Mouse (Mus musculus) CH12.LX (cell line): Measurements from ENCODE around the gene Setd2. TPM values are rescaled to one million over a fixed set of nuclear protein-coding genes. Genes with fewer than 3 reads are reported as not detected.
A peak's percentile ranks its signal among the peaks of the same experiment; 100 is the strongest.

Source experiments
- DNase-seq: peaks from one replicate; pipeline ENCODE4 v3.0.0-alpha.2; 2013; ENCODE audit errors: extremely low read depth
- H3K27ac ChIP-seq: 2 replicates; pipeline ENCODE4 v1.5.1; 2012; ENCODE audit warnings: low read depth, mild to moderate bottlenecking, control low read depth, moderate library complexity; ENCODE audit not compliant: insufficient read depth
- H3K27me3 ChIP-seq: replicated peaks from 2 replicates; pipeline ENCODE3; 2012; ENCODE audit warnings: inconsistent platforms
- H3K36me3 ChIP-seq, 2 experiments: replicated peaks in 1 of 2; 2 replicates each; pipeline versions ENCODE3 to v1.6.1; 2012; ENCODE audit warnings: inconsistent platforms in 1 of 2, low read length in 1 of 2, mild to moderate bottlenecking in 1 of 2, mixed read lengths in 1 of 2, moderate library complexity in 1 of 2; ENCODE audit not compliant: control insufficient read depth in 1 of 2, insufficient read depth in 1 of 2
- H3K4me1 ChIP-seq, 2 experiments: 2 replicates each; pipeline ENCODE4 v1.6.1; 2012; ENCODE audit warnings: inconsistent platforms in 1 of 2, moderate library complexity in 1 of 2; ENCODE audit not compliant: insufficient read depth in 2 of 2, control insufficient read depth in 1 of 2
- H3K4me2 ChIP-seq: 2 replicates; pipeline ENCODE4 v1.6.1; 2012; ENCODE audit warnings: low read depth, mild to moderate bottlenecking, control low read depth; ENCODE audit not compliant: poor library complexity, insufficient read depth, severe bottlenecking
- H3K4me3 ChIP-seq, 3 experiments: fragments of 150-350 bp in 1 of 3; sonication (generic) in 1 of 3; replicated peaks in 1 of 3; 2 replicates each; pipeline versions ENCODE3 to v1.5.1; 2011 to 2012; ENCODE audit warnings: low read depth in 2 of 3, low read length in 2 of 3, mild to moderate bottlenecking in 2 of 3, moderate library complexity in 2 of 3, control low read depth in 1 of 3, improper control_type of control experiment in 1 of 3, inconsistent platforms in 1 of 3, mixed read lengths in 1 of 3; ENCODE audit not compliant: poor library complexity in 1 of 3
- H3K79me2 ChIP-seq: replicated peaks from 2 replicates; pipeline ENCODE4 v1.6.1; 2012; ENCODE audit warnings: mild to moderate bottlenecking, moderate library complexity; ENCODE audit not compliant: control insufficient read depth, poor library complexity, insufficient read depth, severe bottlenecking; ENCODE audit errors: extremely low read depth
- H3K9ac ChIP-seq: 2 replicates; pipeline ENCODE4 v1.6.1; 2012; ENCODE audit warnings: low read depth, mild to moderate bottlenecking, control low read depth, moderate library complexity; ENCODE audit not compliant: insufficient read depth
- H3K9me3 ChIP-seq: replicated peaks from 2 replicates; pipeline ENCODE3; 2012; ENCODE audit warnings: low read length, inconsistent platforms, mixed read lengths
- CHD2 ChIP-seq: IDR thresholded peaks from 2 replicates; pipeline ENCODE4 v1.6.1; 2011; ENCODE audit warnings: low read length, improper control_type of control experiment
- ELF1 ChIP-seq: IDR thresholded peaks from 2 replicates; pipeline ENCODE4 v1.6.1; 2014; ENCODE audit warnings: low read depth, mild to moderate bottlenecking, inconsistent platforms, low read length, improper control_type of control experiment
- EP300 ChIP-seq: IDR thresholded peaks from 2 replicates; pipeline ENCODE4 v1.6.1; 2011; ENCODE audit warnings: low read length, improper control_type of control experiment
- ETS1 ChIP-seq: conservative IDR thresholded peaks from 2 replicates; pipeline ENCODE4 v1.6.1; 2012; ENCODE audit warnings: low read depth, mild to moderate bottlenecking, inconsistent platforms, low read length, improper control_type of control experiment, moderate library complexity
- HCFC1 ChIP-seq: IDR thresholded peaks from 2 replicates; pipeline ENCODE4 v1.6.1; 2012; ENCODE audit warnings: low read depth, mild to moderate bottlenecking, inconsistent platforms, low read length, improper control_type of control experiment
- IRF4 ChIP-seq: IDR thresholded peaks from 2 replicates; pipeline ENCODE4 v1.6.1; 2014; ENCODE audit warnings: low read depth, mild to moderate bottlenecking, inconsistent platforms, low read length, improper control_type of control experiment
- JUN ChIP-seq: IDR thresholded peaks from 2 replicates; pipeline ENCODE4 v1.6.1; 2011; ENCODE audit warnings: low read depth, mild to moderate bottlenecking, low read length, improper control_type of control experiment, moderate library complexity; ENCODE audit not compliant: insufficient read depth
- MAFK ChIP-seq: IDR thresholded peaks from 2 replicates; pipeline ENCODE4 v1.6.1; 2011; ENCODE audit warnings: low read length, improper control_type of control experiment; ENCODE audit not compliant: insufficient replicate concordance
- MAX ChIP-seq: IDR thresholded peaks from 2 replicates; pipeline ENCODE4 v1.6.1; 2011; ENCODE audit warnings: low read length, improper control_type of control experiment
- MAZ ChIP-seq: IDR thresholded peaks from 2 replicates; pipeline ENCODE4 v1.6.1; 2012; ENCODE audit warnings: low read depth, mild to moderate bottlenecking, inconsistent platforms, low read length, improper control_type of control experiment, moderate library complexity
- MEF2A ChIP-seq: IDR thresholded peaks from 2 replicates; pipeline ENCODE4 v1.6.1; 2014; ENCODE audit warnings: low read depth, mild to moderate bottlenecking, inconsistent platforms, low read length, improper control_type of control experiment, borderline replicate concordance
- MXI1 ChIP-seq: IDR thresholded peaks from 2 replicates; pipeline ENCODE4 v1.6.1; 2011; ENCODE audit warnings: mild to moderate bottlenecking, low read depth, low read length, improper control_type of control experiment
- MYC ChIP-seq: IDR thresholded peaks from 2 replicates; pipeline ENCODE4 v1.6.1; 2011; ENCODE audit warnings: low read depth, mild to moderate bottlenecking, improper control_type of control experiment, low read length
- PAX5 ChIP-seq: IDR thresholded peaks from 2 replicates; pipeline ENCODE4 v1.6.1; 2012; ENCODE audit warnings: low read length, inconsistent platforms, mixed read lengths
- RAD21 ChIP-seq: IDR thresholded peaks from 2 replicates; pipeline ENCODE4 v1.6.1; 2011; ENCODE audit warnings: low read depth, mild to moderate bottlenecking, low read length, improper control_type of control experiment, moderate library complexity
- SIN3A ChIP-seq: IDR thresholded peaks from 2 replicates; pipeline ENCODE4 v1.6.1; 2012; ENCODE audit warnings: low read length, improper control_type of control experiment, inconsistent platforms
- TBP ChIP-seq: conservative IDR thresholded peaks from 2 replicates; pipeline ENCODE4 v1.6.1; 2011; ENCODE audit warnings: low read depth, low read length, improper control_type of control experiment
- TCF12 ChIP-seq: IDR thresholded peaks from 2 replicates; pipeline ENCODE4 v1.6.1; 2014; ENCODE audit warnings: low read depth, mild to moderate bottlenecking, inconsistent platforms, low read length, improper control_type of control experiment
- UBTF ChIP-seq: IDR thresholded peaks from 2 replicates; pipeline ENCODE4 v1.6.1; 2012; ENCODE audit warnings: low read depth, mild to moderate bottlenecking, inconsistent platforms, low read length, improper control_type of control experiment, moderate library complexity
- USF1 ChIP-seq: IDR thresholded peaks from 2 replicates; pipeline ENCODE4 v1.6.1; 2014; ENCODE audit warnings: low read depth, mild to moderate bottlenecking, inconsistent platforms, low read length, improper control_type of control experiment
- ZC3H11A ChIP-seq: IDR thresholded peaks from 2 replicates; pipeline ENCODE4 v1.6.1; 2012; ENCODE audit warnings: low read depth, mild to moderate bottlenecking, inconsistent platforms, low read length, improper control_type of control experiment
- dilution Hi-C: fragments of 300-500 bp; cut with MboI; formaldehyde crosslinking; loops from 2 replicates; pipeline ENCODE4 v1.14.3; 2020; ENCODE audit warnings: low sequenced_read_pairs; ENCODE audit not compliant: extremely low pct_unique_long_range_greater_than_20kb, extremely low pct_ligation_motif_present
- in situ Hi-C: fragments of 300-500 bp; cut with MboI; formaldehyde crosslinking; loops from 3 replicates; pipeline ENCODE4 v1.14.3; 2019; ENCODE audit warnings: low sequenced_read_pairs, low pct_ligation_motif_present, low pct_unique_long_range_greater_than_20kb, mixed read lengths
- polyA plus RNA-seq: library from polyadenylated mRNA; unstranded; fragments of >175 nt; gene quantifications from 2 replicates; pipeline ENCODE4 v1.2.1, GENCODE M21; 2012; ENCODE audit warnings: low read depth; ENCODE audit not compliant: insufficient read length
- total RNA-seq, 2 experiments: library from RNA; depleted of rRNA; stranded (reverse); fragments of 300-350 nt in 1 of 2; fragments of >200 nt in 1 of 2; gene quantifications; 2 replicates each; pipeline ENCODE4 v1.2.3; 2012 to 2014

The Setd2 gene
- total and polyA plus RNA-seq, 3 experiments, result 35.8 to 87.1 (median 41.6) TPM

DNA sequence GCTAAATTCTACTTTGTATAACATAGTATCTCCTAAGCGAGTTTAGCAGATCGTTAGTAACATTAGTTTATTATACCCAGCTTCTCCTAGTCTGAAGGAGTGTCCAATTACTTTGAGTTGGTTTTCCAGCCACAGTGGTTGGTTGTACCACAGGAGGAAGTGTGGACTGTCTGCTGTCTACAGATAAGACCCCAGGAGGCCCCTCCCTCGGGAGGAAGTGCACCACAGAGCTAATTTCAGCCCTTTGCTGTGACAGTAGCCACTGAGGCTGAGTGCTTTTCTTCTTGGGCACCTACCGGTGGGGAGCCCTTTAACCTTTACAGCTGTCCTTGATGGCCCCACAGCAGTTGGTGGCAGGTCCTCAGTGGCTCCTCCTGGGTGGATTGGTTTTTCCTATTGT, 133.5 kb downstream of the Setd2 start:
- Histone ChIP-seq H3K9me3 (no peaks in the 10 kb centered on the region), H3K9ac (0 out of 2 replicates have a peak overlapping the region, but pooled peaks have one; percentile 11), H3K4me1 (peaks cover 20 to 80% of the 10 kb centered on the region in 2 experiments), H3K27me3 (no peaks in the 10 kb centered on the region), H3K79me2 (peaks cover 52% of the 10 kb centered on the region), H3K27ac (no peak overlapping the region), H3K4me3 (peak overlapping the region in 2 of 3 experiments; percentile 20 to 29), H3K4me2 (peak overlapping the region; percentile 90), H3K36me3 (peaks cover 5 to 34% of the 10 kb centered on the region in 2 experiments)
- TF ChIP-seq EP300 (peak; percentile 69; the same call in 1 of the 2 replicates), TCF12 (peak; percentile 58; the same call in 1 of the 2 replicates), IRF4 (peak; percentile 57; the same call in 1 of the 2 replicates), MEF2A (peak; percentile 72), MYC (no peak), HCFC1 (0 out of 2 replicates have a peak, but pooled peaks have one; percentile 23), TBP (0 out of 2 replicates have a peak, but pooled peaks have one; percentile 35), ELF1 (peak; percentile 63; the same call in 1 of the 2 replicates), JUN (no peak), SIN3A (0 out of 2 replicates have a peak, but pooled peaks have one; percentile 4), UBTF (no peak), MAFK (0 out of 2 replicates have a peak, but pooled peaks have one; percentile 25), RAD21 (no peak; the same call in 1 of the 2 replicates), MAZ (peak; percentile 65), ETS1 (peak; percentile 52)
- peak; percentile 82 for DNase-seq
- in situ Hi-C loops (no loop called here), dilution Hi-C loops (no loop called here)

DNA sequence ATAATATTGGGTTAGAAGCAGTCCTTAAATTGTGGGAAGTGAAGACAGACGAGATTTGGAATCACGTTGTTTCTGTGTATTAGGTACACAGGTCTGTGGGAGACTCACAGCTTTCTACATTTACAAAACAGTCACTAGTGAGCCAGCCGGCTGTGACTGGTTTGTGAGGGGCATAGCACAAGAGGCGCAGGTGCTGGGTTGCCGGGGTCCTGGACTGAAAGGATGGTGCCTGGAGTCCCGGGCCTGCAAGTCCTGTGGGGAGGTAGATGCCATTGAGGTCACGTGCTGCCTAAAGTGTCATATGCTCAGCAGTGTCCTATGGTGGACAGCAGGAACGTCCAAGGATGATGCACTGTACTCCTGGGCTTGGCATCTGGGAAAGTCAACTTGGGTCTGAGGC, 134.0 kb downstream of the Setd2 start:
- in situ Hi-C loops, result no loop called here
- DNase-seq, result no peak
- H3K4me2 ChIP-seq, result peak overlapping the region; percentile 90
- peaks cover 16 to 80% of the 10 kb centered on the region in 2 experiments for H3K4me1 ChIP-seq
- TF ChIP-seq HCFC1, result no peak
- no peak for TF ChIP-seq TBP
- TF ChIP-seq USF1, result no peak
- TF ChIP-seq ZC3H11A, result no peak
- no peak for TF ChIP-seq ETS1
- TF ChIP-seq ELF1, result no peak
- no peak for TF ChIP-seq MYC
- TF ChIP-seq MAX, result no peak
- TF ChIP-seq MXI1, result no peak
- TF ChIP-seq PAX5, result no peak
- TF ChIP-seq UBTF, result no peak
- no peak for TF ChIP-seq CHD2
- TF ChIP-seq RAD21, result no peak
- TF ChIP-seq MEF2A, result no peak
- TF ChIP-seq, all 38 proteins: peak for 0
- Histone ChIP-seq H3K9ac (no peak overlapping the region), H3K27me3 (no peaks in the 10 kb centered on the region), H3K27ac (no peak overlapping the region), H3K36me3 (peaks cover 5 to 36% of the 10 kb centered on the region in 2 experiments), H3K4me3 (no peak overlapping the region), H3K79me2 (peaks cover 47% of the 10 kb centered on the region), H3K9me3 (no peaks in the 10 kb centered on the region)
- dilution Hi-C loops, result no loop called here
